Mouse (Mus musculus): ENCODE measurements at regions not wholly inside any gene's neighbourhood (a gene's known extent, or its start where the extent isn't known, plus 50 kb on each side); places are given as distances from the start of the nearest gene placed in this dataset.

GRCm38 (mm10) chr4:8341928-8342327, 103.1 kb upstream of the Car8 start:
- H3K27ac ChIP-seq (ENCODE audit: insufficient read depth, low read depth, low read length): no peak overlapping the region
- TF ChIP-seq CTCF (IDR thresholded peaks at IDR 0.05; ENCODE audit: low read depth, low read length): no peak
- TF ChIP-seq POLR2A (IDR thresholded peaks at IDR 0.05; ENCODE audit: borderline replicate concordance, low read depth, low read length): no peak
- no peaks in the 10 kb centered on the region for H3K4me1 ChIP-seq (ENCODE audit: control insufficient read depth, insufficient read depth, low read length)
- no peak overlapping the region for H3K4me3 ChIP-seq (ENCODE audit: insufficient read depth, low read length)

- H3K27ac ChIP-seq (ENCODE audit: insufficient read depth, low read depth, low read length): no peak overlapping the region
- H3K4me1 ChIP-seq (ENCODE audit: control insufficient read depth, insufficient read depth, low read length): no peaks in the 10 kb centered on the region
- no peak for TF ChIP-seq POLR2A (IDR thresholded peaks at IDR 0.05; ENCODE audit: borderline replicate concordance, low read depth, low read length)
- no peak for TF ChIP-seq CTCF (IDR thresholded peaks at IDR 0.05; ENCODE audit: low read depth, low read length)
- H3K4me3 ChIP-seq (ENCODE audit: insufficient read depth, low read length): no peak overlapping the region
These were observed 70.6 kb upstream of the Car8 start for GRCm38 (mm10) chr4:8309241-8309987.

GRCm38 (mm10) chr4:8292563-8292962, 53.7 kb upstream of the Car8 start:
- no peak overlapping the region for H3K27ac ChIP-seq (ENCODE audit: insufficient read depth, low read depth, low read length)
- TF ChIP-seq CTCF (IDR thresholded peaks at IDR 0.05; ENCODE audit: low read depth, low read length): no peak
- no peak for TF ChIP-seq POLR2A (IDR thresholded peaks at IDR 0.05; ENCODE audit: borderline replicate concordance, low read depth, low read length)
- H3K4me3 ChIP-seq (ENCODE audit: insufficient read depth, low read length): no peak overlapping the region
- H3K4me1 ChIP-seq (ENCODE audit: control insufficient read depth, insufficient read depth, low read length): no peaks in the 10 kb centered on the region

GRCm38 (mm10) chr4:8291528-8292492, 53.0 kb upstream of the Car8 start:
- Histone ChIP-seq H3K4me3 (ENCODE audit: insufficient read depth, low read length) (no peak overlapping the region), H3K27ac (ENCODE audit: insufficient read depth, low read depth, low read length) (no peak overlapping the region), H3K4me1 (ENCODE audit: control insufficient read depth, insufficient read depth, low read length) (no peaks in the 10 kb centered on the region)
- no peak for TF ChIP-seq POLR2A (IDR thresholded peaks at IDR 0.05; ENCODE audit: borderline replicate concordance, low read depth, low read length)
- no peak for TF ChIP-seq CTCF (IDR thresholded peaks at IDR 0.05; ENCODE audit: low read depth, low read length)

- Histone ChIP-seq H3K27ac (ENCODE audit: insufficient read depth, low read depth, low read length) (no peak overlapping the region), H3K4me1 (ENCODE audit: control insufficient read depth, insufficient read depth, low read length) (no peaks in the 10 kb centered on the region), H3K4me3 (ENCODE audit: insufficient read depth, low read length) (no peak overlapping the region)
- TF ChIP-seq CTCF (IDR thresholded peaks at IDR 0.05; ENCODE audit: low read depth, low read length) (no peak), POLR2A (IDR thresholded peaks at IDR 0.05; ENCODE audit: borderline replicate concordance, low read depth, low read length) (no peak)
These were observed 51.1 kb upstream of the Car8 start for GRCm38 (mm10) chr4:8289901-8290300.

Data from bone marrow macrophage, adult 2 months (primary cell).